Mouse (Mus musculus): Measurements from ENCODE around the gene Cmtm7.
A peak's percentile ranks its signal among the peaks of the same experiment; 100 is the strongest.

Cmtm7 gene

DNA sequence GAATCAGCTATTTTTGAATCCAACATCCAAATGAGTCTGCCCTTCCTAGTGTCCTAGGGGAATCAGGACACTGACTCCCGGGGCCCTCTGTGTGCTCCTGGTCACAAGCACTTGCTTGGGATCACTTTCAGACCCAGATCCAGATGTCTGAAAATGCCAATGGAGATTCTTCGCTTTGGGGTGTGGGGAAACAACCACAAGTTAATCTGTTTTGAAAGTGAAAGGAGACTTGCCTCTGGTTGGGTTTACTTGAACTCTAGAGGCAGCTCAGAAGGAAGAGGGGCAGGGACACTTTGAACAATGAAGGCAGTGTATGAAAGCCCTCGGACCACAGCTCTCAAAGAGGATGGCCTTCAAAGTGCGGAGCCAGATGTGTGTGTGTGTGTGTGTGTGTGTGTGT is 12.8 kb upstream of the Cmtm7 start:
- DNase-seq (ENCODE audit: low spot score): no peak

DNA sequence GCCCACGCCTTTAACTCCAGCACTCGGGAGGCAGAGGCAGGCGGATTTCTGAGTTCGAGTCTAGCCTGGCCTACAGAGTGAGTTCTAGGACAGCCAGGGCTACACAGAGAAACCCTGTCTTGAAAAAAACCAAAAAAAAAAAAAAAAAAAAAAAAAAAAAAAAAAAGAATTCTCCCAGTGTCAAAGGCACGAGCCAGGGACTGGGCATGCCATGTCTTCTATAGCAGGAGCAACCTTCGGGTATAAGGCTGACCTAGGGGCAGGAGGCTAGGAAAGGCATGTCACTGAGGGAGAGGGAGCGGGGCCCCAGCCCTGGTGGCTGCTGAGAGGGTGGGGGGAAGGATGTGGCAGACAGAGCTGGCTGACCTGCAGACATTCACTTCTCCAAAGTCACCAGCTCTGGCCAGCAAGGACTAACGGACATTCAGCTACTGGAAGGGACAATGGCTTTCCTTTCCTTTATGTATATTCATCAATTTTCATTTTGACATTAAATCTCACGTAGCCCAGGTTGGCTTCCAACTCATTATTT is 12.2 kb upstream of the Cmtm7 start:
- no peak for DNase-seq (ENCODE audit: low spot score)

DNA sequence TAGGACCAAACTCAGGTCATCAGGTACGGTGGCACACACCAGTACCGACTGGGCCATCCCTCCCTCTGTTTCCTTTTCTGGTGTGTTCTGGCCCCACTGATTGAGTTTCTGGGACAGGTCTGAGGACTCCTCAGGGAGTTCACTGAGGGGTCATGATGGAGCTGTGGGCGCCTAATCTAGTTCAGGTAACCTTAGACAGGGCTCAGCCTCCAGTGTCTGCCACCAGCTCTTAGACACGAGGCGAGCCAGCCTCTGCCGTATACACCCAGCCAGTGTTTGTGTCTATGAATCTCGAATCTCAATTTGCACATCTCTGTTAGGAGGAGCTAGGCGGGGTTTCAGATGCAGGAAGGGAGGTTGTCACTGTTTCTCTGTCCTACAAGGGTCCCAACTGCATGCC is 8.3 kb upstream of the Cmtm7 start:
- DNase-seq (ENCODE audit: low spot score): no peak

DNA sequence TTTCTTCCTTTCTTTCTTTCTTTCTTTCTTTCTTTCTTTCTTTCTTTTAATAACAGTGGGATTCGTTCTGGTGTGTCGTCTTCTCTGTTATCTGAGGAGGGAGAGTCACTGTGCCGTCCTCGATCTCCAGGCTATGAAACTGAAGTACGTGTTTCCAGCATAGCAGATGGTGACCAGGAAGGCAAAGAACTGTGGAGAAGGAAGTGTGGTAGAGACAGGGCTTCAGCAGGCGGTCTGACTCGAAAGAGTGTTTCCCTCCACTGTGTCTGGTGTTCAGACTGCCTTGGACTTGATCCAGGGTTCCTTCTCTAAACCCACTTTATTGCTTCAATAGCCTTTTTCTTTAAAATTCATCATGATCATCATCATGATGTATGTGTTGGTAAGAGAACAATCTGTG is 7.9 kb upstream of the Cmtm7 start:
- no peak for DNase-seq (ENCODE audit: low spot score)

DNA sequence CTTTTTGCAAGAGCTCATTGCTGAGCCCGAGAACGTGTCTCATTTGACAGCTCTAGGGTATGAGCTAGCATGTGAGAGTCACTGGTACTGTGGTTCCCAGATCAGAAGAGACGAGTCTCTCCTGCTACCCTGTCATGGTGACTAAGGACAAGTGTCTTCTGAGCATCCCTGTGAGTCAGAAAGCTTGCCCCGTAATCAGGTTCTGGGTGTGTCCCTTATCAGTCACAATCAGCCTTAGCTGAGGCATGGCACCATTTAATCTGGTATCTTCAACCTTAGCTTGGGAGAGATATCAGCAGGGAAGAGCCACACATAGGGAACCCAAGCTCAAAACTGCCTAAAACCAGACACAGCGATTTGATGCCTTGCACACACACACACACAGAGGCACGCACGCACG is 7.0 kb upstream of the Cmtm7 start:
- DNase-seq (ENCODE audit: low spot score): no peak

DNA sequence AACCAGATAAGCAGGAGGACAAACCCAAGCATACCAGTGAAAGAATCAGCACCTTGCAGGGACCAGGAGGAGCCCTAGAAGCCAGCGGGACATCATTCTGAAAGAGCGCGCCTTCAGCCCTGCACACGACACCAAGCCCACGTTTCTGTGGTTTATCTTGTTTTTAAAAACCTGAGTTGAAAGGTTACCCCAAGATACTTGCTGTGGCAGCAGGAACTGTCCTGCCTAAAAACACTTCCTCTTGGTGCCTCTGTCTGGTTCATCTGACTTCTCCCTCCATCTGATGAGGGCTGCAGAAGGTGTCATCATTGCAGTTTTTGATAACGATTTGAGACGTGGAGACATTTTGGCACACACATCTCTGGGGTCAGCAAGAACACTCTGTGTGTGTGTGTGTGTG is 6.1 kb upstream of the Cmtm7 start:
- no peak for DNase-seq (ENCODE audit: low spot score)

DNA sequence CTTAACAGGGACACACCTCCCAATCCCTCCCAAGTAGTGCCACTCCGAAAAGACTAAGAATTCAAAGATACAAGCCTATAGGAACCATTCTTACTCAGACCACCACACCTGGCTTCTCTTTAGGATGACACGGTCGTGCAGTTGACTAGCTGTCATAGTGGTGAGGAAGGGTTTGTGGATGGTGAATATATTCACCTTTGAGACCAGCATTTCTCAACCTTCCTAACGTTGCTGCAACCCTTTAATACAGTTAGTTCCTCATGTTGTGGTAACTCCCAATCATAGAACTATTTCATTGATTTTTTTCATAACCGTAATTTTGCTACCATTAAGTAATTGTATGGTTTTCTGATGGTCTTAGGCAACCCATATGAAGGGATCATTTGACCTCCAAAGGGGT is 5.5 kb upstream of the Cmtm7 start:
- DNase-seq (ENCODE audit: low spot score): no peak

DNA sequence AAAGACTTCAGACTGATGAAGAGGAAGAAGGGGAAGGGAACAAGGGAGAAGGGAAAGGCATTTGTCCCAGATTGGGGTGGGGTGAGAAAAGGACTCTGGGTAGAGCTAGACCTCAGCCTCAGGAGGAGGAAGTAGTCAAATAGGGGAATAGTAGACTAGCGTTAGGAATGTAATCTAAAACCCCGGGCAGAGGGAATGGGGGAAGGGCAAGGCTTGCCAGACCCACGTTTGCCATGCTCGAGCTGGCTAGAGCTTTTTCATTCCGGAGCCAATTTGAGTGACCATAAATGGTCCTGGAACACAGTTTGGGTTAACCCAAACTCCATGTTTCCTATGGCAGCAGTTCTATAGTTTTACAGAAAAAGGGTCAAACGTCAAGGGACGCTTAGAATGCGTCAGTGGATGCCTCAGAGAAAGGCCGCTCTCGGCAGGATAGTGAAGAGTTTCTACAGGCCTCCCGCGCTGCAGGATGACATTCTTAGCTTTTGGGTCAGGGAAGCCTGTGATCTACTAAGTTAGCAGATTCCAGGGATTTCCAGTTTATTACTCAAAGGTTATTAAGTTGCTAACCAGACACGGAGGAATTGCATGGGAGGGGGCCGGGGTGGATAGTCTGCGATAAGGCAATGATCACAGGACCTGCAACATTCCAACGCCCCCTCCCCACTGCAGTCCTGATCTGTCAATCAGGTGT is 3.9 kb upstream of the Cmtm7 start:
- DNase-seq (ENCODE audit: low spot score): no peak

DNA sequence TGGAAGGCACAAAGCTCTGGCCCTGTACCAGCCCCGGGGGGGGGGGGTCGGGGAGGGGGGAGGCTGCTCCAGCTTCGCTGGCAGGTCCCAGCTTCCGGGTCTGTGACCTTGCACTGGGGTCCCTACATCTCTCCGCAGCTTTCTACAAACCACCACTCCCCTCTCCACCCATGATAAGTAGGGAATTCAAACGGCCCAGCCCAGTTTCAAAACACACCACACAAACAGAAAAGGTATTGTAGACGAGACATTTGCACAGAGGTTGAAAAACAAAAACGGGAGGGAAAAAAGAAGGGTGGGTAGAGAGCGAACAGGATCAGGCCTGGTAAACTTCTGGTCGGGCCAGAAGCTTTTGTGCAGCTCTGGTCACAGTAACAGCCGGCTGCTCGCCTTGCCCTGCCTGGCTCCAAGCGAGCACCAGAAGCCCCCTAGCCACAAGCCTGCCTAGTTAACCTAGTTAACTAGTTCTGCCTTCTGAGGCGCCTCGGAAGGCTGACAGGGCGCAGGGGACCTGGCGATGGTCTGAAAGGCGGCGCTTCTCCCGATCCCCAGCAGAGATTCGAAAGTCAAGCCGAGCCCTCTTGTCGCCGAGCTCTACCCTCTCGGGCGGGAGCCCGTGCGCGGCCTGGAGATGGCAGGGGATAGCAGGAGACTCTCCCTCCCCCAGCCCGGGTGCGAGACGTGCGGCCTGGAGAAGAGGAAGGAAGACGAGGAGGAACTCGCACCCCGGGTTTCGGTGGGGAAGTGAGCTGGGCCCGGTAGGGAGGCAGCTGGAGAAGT is 720 bp downstream of the Cmtm7 start:
- DNase-seq (ENCODE audit: low spot score): peak; percentile 39

DNA sequence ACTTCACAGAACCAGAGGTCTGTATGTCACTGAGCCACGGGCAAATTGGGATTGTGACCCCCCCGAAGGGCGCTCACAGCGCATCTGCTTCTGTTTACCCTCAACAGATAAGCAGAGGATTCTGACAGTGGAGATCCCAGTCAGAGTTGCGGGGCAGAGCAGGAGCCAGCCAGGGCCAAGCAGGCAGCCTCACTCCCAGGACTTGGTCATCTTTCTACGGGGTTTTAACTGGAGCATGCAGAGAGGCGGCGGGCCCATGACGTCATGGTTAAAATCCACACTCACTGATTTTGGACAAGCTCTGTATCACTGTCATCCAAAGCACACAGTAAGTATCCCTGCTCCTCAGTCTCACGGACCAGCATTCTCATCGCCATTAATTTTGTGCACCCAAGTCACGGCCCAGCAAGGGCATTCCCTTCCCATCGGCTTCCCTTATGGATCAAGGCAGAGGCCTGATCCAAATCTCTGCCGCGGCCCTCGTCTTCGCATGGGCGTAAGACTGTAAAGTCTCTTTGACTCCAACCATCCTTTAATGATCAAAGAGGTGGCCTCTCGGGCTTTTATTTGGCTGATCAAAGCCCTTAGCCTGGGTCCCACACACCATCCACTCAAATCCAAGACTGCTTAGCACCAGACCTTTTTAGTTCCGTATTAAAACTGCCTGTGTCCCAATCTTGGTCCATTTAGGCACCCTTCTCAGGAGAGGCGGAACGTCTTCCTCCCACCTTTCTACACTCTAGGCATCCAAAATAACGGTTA is 1.5 kb downstream of the Cmtm7 start:
- DNase-seq (ENCODE audit: low spot score): no peak

DNA sequence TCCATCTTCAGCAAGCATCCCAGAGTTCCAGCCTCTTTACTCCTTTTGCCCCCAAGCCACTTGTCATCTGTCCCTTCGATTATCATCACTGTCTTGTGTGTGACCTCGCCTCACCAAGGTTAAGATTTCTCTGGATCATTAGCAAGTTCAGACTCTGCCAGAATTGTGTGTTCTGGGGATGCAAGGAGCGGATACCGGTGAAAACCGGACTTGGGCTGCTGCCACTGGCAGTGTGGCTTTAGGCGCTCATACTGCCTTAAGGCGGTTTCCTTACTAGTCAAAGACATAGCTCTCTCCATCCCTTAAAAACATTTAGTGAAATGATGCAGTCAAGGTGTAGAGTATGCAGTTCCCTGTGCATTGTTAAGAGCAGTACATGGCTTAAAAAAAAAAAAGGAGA is 2.8 kb downstream of the Cmtm7 start:
- no peak for DNase-seq (ENCODE audit: low spot score)

DNA sequence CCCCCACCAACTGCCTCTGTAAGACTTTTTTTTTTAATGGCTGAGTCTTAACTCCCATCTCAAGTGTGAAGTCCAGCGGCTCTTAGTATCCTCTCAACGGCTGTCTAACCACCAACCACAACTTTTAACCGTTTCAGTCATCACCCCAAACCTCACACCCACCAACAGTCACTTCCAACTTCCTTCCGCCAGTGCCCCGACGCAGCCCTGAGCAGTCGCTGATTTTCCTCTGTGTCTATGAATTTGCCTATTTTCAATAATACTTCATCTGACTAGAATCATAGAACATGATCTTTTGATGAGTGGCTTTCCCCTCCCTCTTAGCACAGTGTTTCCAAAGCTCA is 3.6 kb downstream of the Cmtm7 start:
- DNase-seq (ENCODE audit: low spot score): no peak

DNA sequence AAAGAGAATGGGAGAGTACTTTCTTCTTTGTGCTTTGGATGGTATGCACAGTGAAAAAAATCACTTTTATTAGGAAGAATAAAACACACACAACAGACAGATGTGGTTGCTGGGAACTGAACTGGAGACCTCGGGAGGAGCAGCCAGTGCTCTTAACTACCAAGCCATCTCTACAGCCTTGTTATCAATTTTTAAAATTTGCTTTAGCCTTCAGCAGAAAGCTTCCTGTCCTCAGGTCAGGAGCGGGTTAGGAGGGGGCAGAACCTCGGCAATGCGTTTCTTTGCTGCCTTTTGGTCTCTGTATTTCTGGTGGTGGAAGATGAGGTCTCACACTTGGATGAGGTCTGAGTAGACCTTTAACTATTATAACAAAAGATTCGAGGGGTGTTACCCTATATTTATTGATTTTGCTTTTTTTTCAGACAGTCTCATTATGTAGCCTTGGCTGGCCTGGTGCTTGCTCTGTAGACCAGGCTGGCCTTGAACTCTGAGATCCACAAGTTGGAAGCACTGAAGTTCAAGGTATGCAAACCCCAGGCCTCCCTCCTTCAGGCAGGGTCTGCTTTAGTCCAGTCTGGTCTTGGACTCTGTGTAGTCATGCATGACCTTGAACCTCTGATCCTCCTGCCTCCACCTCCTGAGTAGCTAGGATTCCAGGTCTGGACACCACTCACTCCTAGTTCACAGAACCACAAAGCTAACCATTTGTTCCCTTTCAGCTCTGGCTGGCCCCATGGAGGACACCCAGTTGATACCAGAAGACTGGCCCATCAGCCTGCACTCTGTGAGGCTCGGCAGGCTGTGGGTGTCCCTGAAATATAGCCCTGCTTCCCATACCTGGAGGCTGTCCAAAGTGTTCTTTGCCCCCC is 4.2 kb downstream of the Cmtm7 start:
- DNase-seq (ENCODE audit: low spot score): no peak

DNA sequence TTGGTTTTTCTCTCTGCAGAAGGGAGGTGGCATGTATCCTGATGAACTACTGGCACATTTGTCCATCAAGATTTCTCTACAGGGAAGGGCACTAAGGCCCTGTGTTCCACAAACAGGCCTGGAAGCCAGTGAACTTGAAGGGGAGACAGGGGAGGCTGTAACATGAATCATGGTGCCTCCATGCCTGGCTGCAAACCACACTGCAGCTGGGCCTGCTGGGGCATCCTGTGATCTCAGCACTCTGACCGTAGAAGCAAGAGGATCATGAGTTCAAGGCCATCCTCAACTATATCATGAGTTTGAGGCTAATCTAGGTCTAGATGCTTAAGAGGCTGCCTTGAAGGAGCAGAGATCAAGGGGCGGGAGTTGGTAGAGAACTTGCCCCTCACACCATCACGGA is 5.3 kb downstream of the Cmtm7 start:
- no peak for DNase-seq (ENCODE audit: low spot score)

DNA sequence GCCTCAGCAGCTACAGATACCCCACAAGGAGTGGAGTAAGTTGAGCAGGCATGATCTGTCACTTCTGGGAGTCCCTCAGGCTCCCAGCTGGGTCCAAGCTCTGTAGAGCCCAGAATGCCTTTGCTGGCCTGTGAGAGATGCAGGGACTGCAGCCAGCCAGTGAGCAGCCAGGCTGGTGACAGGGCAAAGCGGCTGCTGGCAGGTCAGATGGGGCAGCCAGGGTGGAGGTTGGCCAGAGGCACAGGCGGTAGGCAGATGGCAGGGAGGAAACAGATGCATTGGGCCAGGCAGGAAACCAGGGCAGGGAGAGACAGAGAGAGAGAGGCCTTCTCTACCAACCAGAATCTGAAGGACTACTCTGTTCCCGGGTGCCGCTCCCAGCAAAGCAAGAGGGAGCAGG is 6.4 kb downstream of the Cmtm7 start:
- DNase-seq (ENCODE audit: low spot score): no peak

DNA sequence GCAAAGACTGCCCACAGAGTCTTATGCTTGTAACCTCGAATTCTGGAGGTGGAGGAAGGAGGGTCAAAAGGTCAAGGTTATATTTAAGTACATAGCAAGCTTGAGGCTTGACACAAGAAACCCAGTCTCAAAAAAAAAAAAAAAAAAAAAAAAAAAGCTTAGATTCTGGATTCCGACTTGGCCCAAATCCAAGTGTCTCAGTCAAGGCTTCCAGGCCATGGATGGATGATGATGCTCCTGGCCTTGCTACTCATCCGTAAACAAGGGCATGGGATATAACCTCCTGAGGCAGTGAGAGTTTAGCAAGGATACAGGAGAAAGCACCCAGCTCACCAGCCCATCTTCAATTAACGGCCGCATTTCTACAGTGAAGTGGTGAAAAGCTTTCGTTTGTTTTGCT is 7.0 kb downstream of the Cmtm7 start:
- DNase-seq (ENCODE audit: low spot score): no peak

DNA sequence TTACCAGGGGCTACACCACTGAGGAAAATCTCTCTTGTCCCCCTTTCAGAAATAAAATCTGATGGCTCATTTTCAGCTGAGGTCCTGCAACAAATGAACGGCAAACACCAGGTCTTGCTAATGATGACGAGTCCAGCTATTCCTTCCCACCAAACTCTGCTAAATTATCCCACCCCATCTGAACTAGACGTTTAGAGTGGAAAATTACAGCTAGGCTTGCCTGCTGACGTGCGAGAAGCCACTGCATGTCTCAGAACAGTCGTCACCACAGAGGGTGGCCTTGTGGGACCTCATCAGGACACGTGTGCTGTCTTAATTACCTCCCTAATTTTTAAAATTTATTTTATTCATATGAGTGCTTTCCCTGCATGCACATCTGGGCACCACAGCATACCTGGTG is 10.1 kb downstream of the Cmtm7 start:
- DNase-seq (ENCODE audit: low spot score): no peak

DNA sequence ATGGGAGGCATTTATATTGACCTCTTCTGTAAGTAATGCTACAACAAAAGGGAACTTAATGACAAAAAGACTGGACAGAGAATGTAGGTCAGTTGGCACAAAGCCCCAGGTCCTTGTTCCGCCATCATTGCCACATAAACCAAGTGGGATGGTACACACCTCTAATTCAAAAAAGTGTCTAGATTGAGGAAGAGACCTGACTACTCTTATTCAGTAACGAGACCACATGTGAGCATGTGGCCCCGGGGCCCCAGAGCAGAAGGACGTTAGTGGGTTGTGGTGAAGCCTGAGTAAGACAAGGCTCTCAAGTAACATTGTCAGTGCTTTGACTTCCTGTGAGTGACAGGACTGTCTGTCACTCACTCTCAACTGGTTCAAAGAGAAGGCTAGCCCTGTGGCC is 11.4 kb downstream of the Cmtm7 start:
- DNase-seq (ENCODE audit: low spot score): no peak

DNA sequence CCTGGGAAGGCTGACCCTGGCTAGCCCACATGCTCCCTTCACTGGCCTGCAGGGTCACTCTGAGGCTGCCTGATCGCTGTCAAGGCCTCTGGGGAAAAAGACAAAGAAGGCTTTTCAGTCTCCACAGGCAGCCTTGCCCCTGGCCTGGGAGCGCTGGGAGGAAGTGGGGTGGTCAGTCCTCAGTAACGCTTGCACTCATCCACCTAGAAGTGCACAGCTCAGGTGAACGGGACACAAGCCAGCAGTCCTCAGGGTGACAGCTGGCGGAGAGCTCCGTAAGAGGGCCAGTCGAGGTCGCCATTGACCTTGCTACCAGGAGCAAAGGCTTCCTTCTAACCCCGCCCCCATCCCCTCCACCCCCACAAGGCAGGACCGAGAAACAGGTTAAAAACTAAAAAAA is 13.6 kb downstream of the Cmtm7 start:
- no peak for DNase-seq (ENCODE audit: low spot score)

DNA sequence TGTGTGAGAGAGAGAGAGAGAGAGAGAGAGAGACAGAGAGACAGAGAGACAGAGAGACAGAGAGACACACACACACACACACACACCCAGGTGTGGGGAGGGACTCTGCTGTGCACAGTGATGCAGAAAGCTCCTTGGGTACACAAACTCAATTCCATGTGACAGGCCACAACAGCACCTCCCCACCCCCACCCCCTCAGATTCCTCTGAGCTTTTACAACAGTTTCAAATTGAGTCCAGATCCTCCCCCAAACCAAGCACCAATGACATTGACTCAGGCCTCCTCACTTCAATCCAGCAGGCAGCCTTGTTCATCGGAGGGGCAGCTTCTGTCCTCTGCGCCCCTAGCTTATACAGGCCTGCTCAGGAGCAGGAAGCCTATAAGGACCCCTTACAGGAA is 14.1 kb downstream of the Cmtm7 start:
- DNase-seq (ENCODE audit: low spot score): no peak

DNA sequence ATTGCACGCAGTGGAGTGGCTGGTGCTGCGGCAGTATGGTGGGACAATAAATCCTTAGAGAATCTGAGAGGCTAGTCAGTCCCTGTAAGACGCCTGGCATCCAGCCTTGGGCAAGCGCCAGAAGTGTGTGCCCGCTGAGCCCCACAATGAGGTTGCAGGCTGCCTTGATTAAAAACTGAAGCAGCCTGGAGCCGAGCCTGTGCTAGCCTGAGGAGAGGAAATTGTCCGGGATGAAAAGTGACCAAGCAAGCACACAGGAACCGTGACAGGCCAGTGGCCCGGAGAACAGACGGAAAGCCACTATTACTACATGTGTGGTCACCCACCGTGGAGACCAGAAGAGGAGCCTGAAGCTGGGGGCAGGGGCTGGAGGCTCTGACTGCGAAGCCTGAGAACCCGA is 14.6 kb downstream of the Cmtm7 start:
- peak; percentile 20 for DNase-seq (ENCODE audit: low spot score)

DNA sequence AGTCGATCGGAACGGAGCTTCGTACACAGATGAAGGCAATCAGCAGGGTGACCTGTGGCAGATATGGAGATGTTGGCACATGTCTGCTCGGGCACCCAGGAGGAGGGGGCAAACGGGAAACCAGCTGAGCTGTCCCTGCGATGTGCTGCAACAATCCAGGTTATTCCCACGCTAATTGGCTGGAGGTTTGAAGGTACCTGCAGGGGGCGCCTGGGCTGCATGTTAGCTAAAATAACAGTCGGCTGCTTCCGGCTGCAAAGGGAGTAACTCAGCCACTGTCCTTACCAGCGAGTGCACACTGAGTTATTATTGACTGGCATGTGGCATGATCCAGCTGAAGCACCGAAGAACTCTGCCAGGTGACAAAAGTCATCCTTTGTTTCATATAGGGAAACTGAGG is 18.3 kb downstream of the Cmtm7 start:
- DNase-seq (ENCODE audit: low spot score): no peak
